Mouse (Mus musculus) G1E (cell line): Measurements from ENCODE around the gene Pqbp1. TPM values are rescaled to one million over a fixed set of nuclear protein-coding genes. Genes with fewer than 3 reads are reported as not detected.
A peak's percentile ranks its signal among the peaks of the same experiment; 100 is the strongest.

Experiments
- ATAC-seq: 2 replicates; pipeline ENCODE4 v1.8.0; 2016; ENCODE audit warnings: mild to moderate bottlenecking; ENCODE audit not compliant: insufficient number of reproducible peaks, poor library complexity, low FRiP score, severe bottlenecking; ENCODE audit errors: extremely low read depth
- DNase-seq: peaks from one replicate; pipeline ENCODE4 v3.0.0; 2012; ENCODE audit warnings: low spot score
- H3K27me3 ChIP-seq: 2 replicates; pipeline ENCODE4 v1.6.1; 2012; ENCODE audit warnings: mild to moderate bottlenecking, low read length, inconsistent platforms; ENCODE audit not compliant: insufficient read depth
- H3K36me3 ChIP-seq: replicated peaks from 2 replicates; pipeline ENCODE3; 2012; ENCODE audit warnings: mild to moderate bottlenecking, inconsistent platforms
- H3K4me1 ChIP-seq: 2 replicates; pipeline ENCODE4 v1.6.1; 2012; ENCODE audit warnings: low read depth, low read length, inconsistent platforms, mixed read lengths; ENCODE audit not compliant: insufficient read depth
- H3K4me3 ChIP-seq: 2 replicates; pipeline ENCODE4 v1.5.1; 2012; ENCODE audit warnings: low read depth, mild to moderate bottlenecking, inconsistent platforms, low read length, moderate library complexity, mixed read lengths
- H3K9me3 ChIP-seq: replicated peaks from 2 replicates; pipeline ENCODE4 v1.6.1; 2012; ENCODE audit warnings: inconsistent platforms
- CTCF ChIP-seq: IDR thresholded peaks from 2 replicates; pipeline ENCODE4 v1.5.1; 2012; ENCODE audit warnings: low read depth, low read length, inconsistent platforms, mixed read lengths
- GATA1 ChIP-seq: IDR thresholded peaks from 2 replicates; pipeline ENCODE4 v1.6.1; 2012; ENCODE audit warnings: borderline replicate concordance, low read length, inconsistent platforms, mixed read lengths
- GATA2 ChIP-seq: IDR thresholded peaks from 2 replicates; pipeline ENCODE4 v1.6.1; 2012; ENCODE audit warnings: low read depth, low read length, inconsistent platforms, borderline replicate concordance
- POLR2AphosphoS5 ChIP-seq: IDR thresholded peaks from 2 replicates; pipeline ENCODE4 v1.6.1; 2012; ENCODE audit warnings: low read depth, low read length, inconsistent platforms; ENCODE audit not compliant: insufficient replicate concordance
- TAL1 ChIP-seq: conservative IDR thresholded peaks from 2 replicates; pipeline ENCODE4 v1.6.1; 2012; ENCODE audit warnings: low read depth, low read length, inconsistent platforms, mixed read lengths
- polyA plus RNA-seq: library from polyadenylated mRNA; stranded (reverse); fragments of >175 nt; gene quantifications from 2 replicates; pipeline ENCODE4 v1.2.3, GENCODE M21; 2012
- total RNA-seq, 2 experiments: library from RNA; stranded (forward) in 1 of 2; stranded (reverse) in 1 of 2; fragments of 200-1000 nt in 1 of 2; fragments of >200 nt in 1 of 2; fragmentation: Nextera tagmentation in 1 of 2; gene quantifications; 2 replicates each; pipeline ENCODE4 v1.2.3; 2014 to 2017

The Pqbp1 gene
- total RNA-seq (2014; fragmentation: Nextera tagmentation) (50.0 and 64.3 TPM in 2 replicates), total RNA-seq (2017) (146 and 162 TPM in 2 replicates), polyA plus RNA-seq (152 and 167 TPM in 2 replicates)

- no peaks in the 10 kb centered on the region for H3K9me3 ChIP-seq
- H3K4me1 ChIP-seq, result peaks cover 12% of the 10 kb centered on the region
- peak within 1 kb of the TSS; percentile 80 for H3K4me3 ChIP-seq
- no peak for TF ChIP-seq GATA1
- no peak for TF ChIP-seq POLR2AphosphoS5
- no peak for TF ChIP-seq GATA2
- TF ChIP-seq TAL1, result no peak
- TF ChIP-seq CTCF, result no peak
- peaks cover 56% of the 10 kb centered on the region for H3K36me3 ChIP-seq
- peak; percentile 97 for ATAC-seq
- H3K27me3 ChIP-seq, result no peaks in the 10 kb centered on the region
- peak; percentile 77 for DNase-seq
Measured at GRCm38 (mm10) chrX:7898880-7899874, at the start of gene Pqbp1, which contains the start of gene Timm17b. Pqbp1 (minus strand) TSS chrX:7899269. Timm17b (plus strand) TSS chrX:7899357.

DNA sequence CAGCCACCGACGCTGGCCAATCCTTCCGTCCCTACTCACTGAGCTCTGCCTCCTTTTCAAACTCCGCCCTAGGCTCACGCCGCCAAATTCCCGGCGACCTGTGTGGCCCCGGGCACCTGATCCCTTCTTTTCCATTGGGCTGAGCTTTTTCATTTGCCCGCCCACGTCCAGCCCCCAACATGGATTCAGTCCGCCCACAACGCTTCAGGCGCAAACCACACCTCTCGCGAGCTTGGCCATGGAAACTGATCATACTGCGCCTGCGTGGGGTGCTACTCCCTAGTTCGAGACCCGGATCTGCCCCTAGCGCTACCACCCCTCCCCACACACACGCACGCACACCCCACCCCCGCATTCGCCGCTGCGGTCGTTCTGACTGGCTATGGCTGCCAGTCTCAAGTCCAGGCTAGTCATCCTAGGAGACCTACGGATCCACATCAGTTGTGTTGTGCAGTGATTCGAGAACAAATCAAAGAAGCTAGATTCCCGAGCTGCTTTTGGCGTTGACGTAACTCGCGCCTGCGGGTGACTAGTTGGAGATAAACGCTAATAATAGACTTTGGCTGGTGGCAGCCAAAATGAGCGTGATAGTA is 48.9 kb upstream of the Pqbp1 start:
- Histone ChIP-seq H3K36me3 (peaks cover 6% of the 10 kb centered on the region), H3K4me1 (peaks cover 14% of the 10 kb centered on the region), H3K9me3 (no peaks in the 10 kb centered on the region), H3K27me3 (no peaks in the 10 kb centered on the region), H3K4me3 (peak overlapping the region; percentile 70)
- TF ChIP-seq POLR2AphosphoS5, result no peak
- TF ChIP-seq GATA1, result no peak
- peak; percentile 98; the same call in 1 of the 2 replicates for ATAC-seq
- peak; percentile 78 for DNase-seq

DNA sequence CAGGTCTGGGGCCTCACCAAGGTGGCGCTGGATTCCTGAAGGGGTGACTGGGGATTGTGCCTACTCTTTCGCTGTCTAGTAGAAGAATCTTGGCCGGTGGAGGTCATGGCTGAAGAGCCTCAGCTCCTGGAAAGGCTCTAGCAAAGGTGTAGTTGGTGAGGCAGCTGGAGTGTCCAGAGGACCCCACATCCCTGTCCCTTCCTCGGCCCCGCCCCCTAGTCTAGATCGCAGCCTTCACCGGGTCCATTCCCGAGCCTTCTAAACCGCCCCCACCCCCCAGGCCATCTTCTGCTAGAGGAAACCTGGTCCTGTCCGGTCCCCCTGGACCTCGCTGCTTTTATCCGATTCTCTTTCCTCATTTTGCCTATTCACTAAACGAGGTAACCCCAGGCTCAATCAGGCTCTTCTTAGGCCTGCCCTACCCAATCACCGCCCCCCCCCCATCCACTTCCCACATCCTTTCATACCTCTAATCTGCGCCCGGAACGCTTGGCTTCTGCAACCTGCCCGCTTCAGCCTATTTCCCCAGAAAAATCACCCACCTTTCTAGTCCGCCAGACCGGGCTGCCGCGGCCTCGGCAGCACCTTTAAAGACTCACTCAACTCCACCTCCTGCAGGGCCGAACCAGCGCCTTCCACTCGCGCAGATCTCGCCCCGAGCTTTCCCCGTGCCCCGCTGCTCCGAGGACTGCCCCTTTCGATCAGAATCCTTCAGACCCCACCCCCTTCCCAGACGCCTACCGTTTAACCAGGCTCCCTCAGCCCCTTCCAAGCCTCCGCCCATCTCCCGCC is 48.2 kb upstream of the Pqbp1 start, which contains the start of gene Hdac6:
Gene Hdac6, minus strand, starts transcription at position 782 of the 792 bp plus-strand sequence.
- Histone ChIP-seq H3K9me3 (no peaks in the 10 kb centered on the region), H3K27me3 (no peaks in the 10 kb centered on the region), H3K4me1 (peaks cover 14% of the 10 kb centered on the region), H3K4me3 (peak within 1 kb of the TSS; percentile 70), H3K36me3 (peaks cover 6% of the 10 kb centered on the region)
- TF ChIP-seq TAL1, result no peak
- TF ChIP-seq POLR2AphosphoS5, result no peak
- no peak for TF ChIP-seq GATA2
- TF ChIP-seq GATA1, result no peak
- TF ChIP-seq CTCF, result no peak
- no peak for DNase-seq
- no peak; the same call in 1 of the 2 replicates for ATAC-seq

DNA sequence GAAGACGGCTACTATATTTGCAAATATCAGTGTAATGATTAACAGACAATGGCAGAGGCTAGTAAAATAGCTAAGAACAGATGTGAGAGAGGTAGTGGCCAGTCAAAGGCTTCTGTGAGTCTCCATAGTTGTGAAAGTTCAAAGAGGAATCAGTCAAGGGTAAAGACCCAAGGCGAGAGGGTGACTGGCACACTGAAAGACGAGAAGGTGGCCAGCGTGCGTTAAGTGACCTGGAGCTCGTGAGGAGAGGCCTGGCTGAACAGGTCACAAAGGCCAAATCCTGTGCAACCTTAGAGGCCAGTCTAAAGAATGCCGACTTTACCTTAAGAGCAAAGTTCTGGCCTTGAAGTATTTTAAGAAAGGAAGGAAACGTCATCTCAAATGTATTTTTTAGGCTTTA is 46.5 kb upstream of the Pqbp1 start:
- TF ChIP-seq GATA1 (no peak), GATA2 (no peak), TAL1 (no peak), POLR2AphosphoS5 (no peak), CTCF (no peak)
- peaks cover 12% of the 10 kb centered on the region for H3K36me3 ChIP-seq
- H3K9me3 ChIP-seq, result no peaks in the 10 kb centered on the region
- no peak overlapping the region for H3K4me3 ChIP-seq
- H3K27me3 ChIP-seq, result no peaks in the 10 kb centered on the region
- no peak for ATAC-seq
- peaks cover 14% of the 10 kb centered on the region for H3K4me1 ChIP-seq
- DNase-seq, result no peak

DNA sequence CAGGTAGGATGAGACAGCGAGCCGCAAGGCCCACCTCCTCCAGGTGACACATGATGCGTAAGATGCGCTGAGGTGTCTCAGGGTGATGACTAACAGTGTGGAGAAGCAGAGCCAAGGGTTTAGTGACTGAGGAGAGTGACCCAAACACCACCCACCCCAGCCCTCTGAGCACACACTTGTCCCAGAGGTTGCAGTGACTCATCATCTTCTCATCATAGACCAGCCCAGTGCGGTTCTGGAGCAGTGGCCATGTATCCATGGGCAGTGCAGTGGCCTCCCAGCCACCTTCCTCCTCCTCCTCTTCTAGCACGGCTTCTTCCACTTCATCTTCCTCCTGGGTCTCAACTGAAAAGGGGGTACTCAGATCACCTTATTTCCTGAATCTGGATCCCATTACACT is 38.6 kb upstream of the Pqbp1 start:
- Histone ChIP-seq H3K27me3 (no peaks in the 10 kb centered on the region), H3K36me3 (peaks cover 44% of the 10 kb centered on the region), H3K4me3 (no peak overlapping the region), H3K9me3 (no peaks in the 10 kb centered on the region), H3K4me1 (0 out of 2 replicates have a peak, but pooled peaks cover 2% of the 10 kb centered on the region)
- TF ChIP-seq GATA2, result no peak
- no peak for TF ChIP-seq GATA1
- no peak for TF ChIP-seq TAL1
- TF ChIP-seq POLR2AphosphoS5, result no peak
- no peak for TF ChIP-seq CTCF
- DNase-seq, result no peak
- ATAC-seq, result no peak

DNA sequence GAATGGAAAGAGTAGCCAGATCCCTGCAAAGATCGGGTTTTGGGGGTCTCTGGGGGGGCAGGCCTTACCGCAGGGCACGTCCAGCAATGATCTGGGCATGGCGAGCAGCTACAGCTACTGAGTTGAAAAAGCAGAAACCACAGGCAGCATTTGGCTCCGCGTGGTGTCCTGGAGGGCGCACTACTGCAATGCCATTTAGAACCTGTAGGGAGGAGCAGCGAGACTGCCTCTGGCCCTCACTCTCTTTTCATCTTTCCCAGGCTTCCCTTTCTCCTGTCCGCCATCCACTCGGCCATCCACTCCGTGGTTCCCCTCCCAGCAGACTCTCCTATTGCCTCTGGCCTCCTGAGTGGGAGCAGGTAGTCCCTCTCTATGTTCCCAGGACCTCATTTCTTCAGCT is 37.8 kb upstream of the Pqbp1 start:
- no peak for DNase-seq
- H3K27me3 ChIP-seq, result no peaks in the 10 kb centered on the region
- ATAC-seq, result no peak
- no peaks in the 10 kb centered on the region for H3K9me3 ChIP-seq
- TF ChIP-seq GATA1, result no peak
- TF ChIP-seq GATA2, result no peak
- TF ChIP-seq CTCF, result no peak
- no peak for TF ChIP-seq TAL1
- TF ChIP-seq POLR2AphosphoS5, result no peak
- 0 out of 2 replicates have a peak, but pooled peaks cover 2% of the 10 kb centered on the region for H3K4me1 ChIP-seq
- no peak overlapping the region for H3K4me3 ChIP-seq
- H3K36me3 ChIP-seq, result peaks cover 48% of the 10 kb centered on the region
